In the genomic region with DNA sequence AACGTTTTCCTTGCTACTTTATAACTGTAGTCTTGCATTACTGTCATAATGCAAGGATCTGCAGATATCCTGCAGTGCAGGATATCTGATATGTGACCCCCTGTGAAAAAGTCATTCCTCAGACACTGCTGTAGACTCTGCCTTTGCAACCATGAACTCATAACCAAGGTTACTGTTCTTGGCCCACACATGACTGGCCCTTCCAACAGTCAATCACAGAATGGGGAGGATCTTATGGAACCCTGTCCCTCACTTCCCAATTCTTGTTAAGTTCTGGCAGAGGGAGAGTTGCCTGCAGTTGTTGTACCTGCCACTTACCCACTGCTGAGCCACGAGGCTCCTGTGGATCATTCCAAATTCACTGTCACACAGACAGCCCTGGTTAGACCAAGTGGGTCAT, we compare ENCODE assay signal across 29 mouse cellular contexts. TPM values are rescaled to one million over a fixed set of nuclear protein-coding genes. Genes with fewer than 3 reads are reported as not detected.
DNase-seq lines count a peak whose midpoint lies in the region; ATAC-seq and TF ChIP-seq lines count a peak whose summit lies in the region.
"Had no signal": no experiment of that assay in that cellular context is flagged by ENCODE, and none has a peak within 500 bp of the region (broad histone marks: within the 10 kb centered on the region; RNA-seq: fewer than 3 reads in every experiment).

No protein-coding gene starts in this region.

- no peak overlapping the region for H3K9ac ChIP-seq in heart, adult 2 months (ENCODE audit: low read depth, low read length)
- H3K9ac ChIP-seq in hindbrain, embryonic 11.5 days (ENCODE audit: low read depth, low read length), result no peak overlapping the region
- H3K9ac ChIP-seq: embryonic facial prominence, embryonic 13.5 days; forebrain, embryonic 15.5 days; heart, embryonic 15.5 days; hindbrain, embryonic 15.5 days; kidney, embryonic 15.5 days; liver, embryonic 15.5 days; lung, embryonic 15.5 days had no signal

- peak; percentile 56 for DNase-seq in adrenal gland, postnatal 14 days
- DNase-seq in adrenal gland, postnatal 25 days, result no peak
- DNase-seq in heart, adult 2 months, result peak; percentile 33 to 40
- no peak for DNase-seq in heart, postnatal 25 days (ENCODE audit: low spot score)
- peak; percentile 17 for DNase-seq in 416B (ENCODE audit: low read depth)
- no peak for DNase-seq in hindbrain, embryonic 11.5 days (ENCODE audit: low spot score)
- DNase-seq in urinary bladder, postnatal 10 days (ENCODE audit: low spot score), result no peak
- DNase-seq: cerebellum, adult 18-20 months; cerebellum, postnatal 10 days; kidney, adult 18-20 months; kidney, postnatal 25 days; liver; midbrain, embryonic 14.5 days had no signal

- no peaks in the 10 kb centered on the region for H3K27me3 ChIP-seq in heart, adult 2 months (ENCODE audit: control insufficient read depth, insufficient read depth, low read length)
- no peaks in the 10 kb centered on the region for H3K27me3 ChIP-seq in hindbrain, embryonic 11.5 days (ENCODE audit: control insufficient read depth, insufficient read depth, low read length)
- H3K27me3 ChIP-seq: embryonic facial prominence, embryonic 13.5 days; forebrain, embryonic 15.5 days; heart, embryonic 15.5 days; hindbrain, embryonic 15.5 days; kidney, embryonic 15.5 days; lung, embryonic 15.5 days; megakaryocyte, embryonic 14.5 days had no signal

- WGBS in heart, adult 2 months, result 65% methylated on average over 2 of the region's 2 CpGs
- 58% methylated on average over 2 of the region's 2 CpGs for WGBS in hindbrain, embryonic 11.5 days

- no peaks in the 10 kb centered on the region for H3K36me3 ChIP-seq in heart, adult 2 months (ENCODE audit: control insufficient read depth, insufficient read depth, low read length)
- no peaks in the 10 kb centered on the region for H3K36me3 ChIP-seq in hindbrain, embryonic 11.5 days (ENCODE audit: control insufficient read depth, insufficient read depth, low read length)
- H3K36me3 ChIP-seq: forebrain, embryonic 10.5 days; forebrain, embryonic 15.5 days; heart, embryonic 15.5 days; hindbrain, embryonic 15.5 days had no signal

- no peak overlapping the region for H3K27ac ChIP-seq in heart, adult 2 months
- peak overlapping the region; percentile 80 for H3K27ac ChIP-seq in bone marrow macrophage, adult 2 months (ENCODE audit: insufficient read depth, low read depth, low read length)
- no peak overlapping the region for H3K27ac ChIP-seq in hindbrain, embryonic 11.5 days (ENCODE audit: low read depth, low read length)
- H3K27ac ChIP-seq: embryonic facial prominence, embryonic 13.5 days; forebrain, embryonic 10.5 days; forebrain, embryonic 15.5 days; heart, embryonic 15.5 days; hindbrain, embryonic 15.5 days; kidney, embryonic 15.5 days; liver, embryonic 15.5 days; lung, embryonic 15.5 days had no signal

- H3K4me3 ChIP-seq in heart, adult 2 months, result no peak overlapping the region
- H3K4me3 ChIP-seq in bone marrow macrophage, adult 2 months (ENCODE audit: insufficient read depth, low read length), result peak overlapping the region; percentile 7; the same call in 1 of the 2 replicates
- no peak overlapping the region for H3K4me3 ChIP-seq in hindbrain, embryonic 11.5 days (ENCODE audit: low read depth, low read length)
- H3K4me3 ChIP-seq: embryonic facial prominence, embryonic 13.5 days; forebrain, embryonic 10.5 days; forebrain, embryonic 15.5 days; heart, embryonic 15.5 days; hindbrain, embryonic 15.5 days; kidney, embryonic 15.5 days; liver, embryonic 15.5 days; lung, embryonic 15.5 days; megakaryocyte, embryonic 14.5 days had no signal

- no peak for TF ChIP-seq EP300 in heart, adult 2 months (IDR thresholded peaks at IDR 0.05; ENCODE audit: insufficient read depth, low read depth, low read length)

- intact Hi-C loops in heart, adult 2 months (cut with DNase I), result no loop called here
- intact Hi-C loops in heart, postnatal 25 days (cut with DNase I), result no loop called here

- no peaks in the 10 kb centered on the region; the same call in 1 of the 2 replicates for H3K79me2 ChIP-seq in heart, adult 2 months (replicated peaks; ENCODE audit: control insufficient read depth, insufficient read depth, low read length)

- no peaks in the 10 kb centered on the region for H3K9me3 ChIP-seq in hindbrain, embryonic 11.5 days (ENCODE audit: control insufficient read depth, low read length)
- H3K9me3 ChIP-seq: embryonic facial prominence, embryonic 13.5 days; forebrain, embryonic 10.5 days; forebrain, embryonic 15.5 days; heart, embryonic 15.5 days; hindbrain, embryonic 15.5 days; kidney, embryonic 15.5 days; liver, embryonic 15.5 days; lung, embryonic 15.5 days; megakaryocyte, embryonic 14.5 days had no signal

- peaks cover 3% of the 10 kb centered on the region for H3K4me1 ChIP-seq in heart, adult 2 months (ENCODE audit: control insufficient read depth, insufficient read depth, low read length)
- H3K4me1 ChIP-seq in bone marrow macrophage, adult 2 months (ENCODE audit: control insufficient read depth, insufficient read depth, low read length), result peaks cover 28% of the 10 kb centered on the region
- no peaks in the 10 kb centered on the region for H3K4me1 ChIP-seq in hindbrain, embryonic 11.5 days (replicated peaks; ENCODE audit: control insufficient read depth, insufficient read depth, low read length)

- TF ChIP-seq POLR2A in heart, adult 2 months (IDR thresholded peaks at IDR 0.05; ENCODE audit: insufficient read depth, low read depth, low read length), result no peak
- TF ChIP-seq POLR2A in bone marrow macrophage, adult 2 months (IDR thresholded peaks at IDR 0.05; ENCODE audit: borderline replicate concordance, low read depth, low read length), result no peak

- H3K4me2 ChIP-seq in hindbrain, embryonic 11.5 days (replicated peaks; ENCODE audit: low read depth, low read length), result no peak overlapping the region
- H3K4me2 ChIP-seq: embryonic facial prominence, embryonic 13.5 days; forebrain, embryonic 15.5 days; heart, embryonic 15.5 days; hindbrain, embryonic 15.5 days; kidney, embryonic 15.5 days; liver, embryonic 15.5 days; lung, embryonic 15.5 days had no signal

- ATAC-seq in hindbrain, embryonic 11.5 days (ENCODE audit: low FRiP score), result no peak
- ATAC-seq: CD4-positive, CD25-positive, alpha-beta regulatory T cell, adult 4 months; forebrain, embryonic 15.5 days; inflammation-experienced regulatory T-cells, adult 6 months had no signal

- no peak for TF ChIP-seq CTCF in heart, adult 2 months (IDR thresholded peaks at IDR 0.05)
- no peak for TF ChIP-seq CTCF in bone marrow macrophage, adult 2 months (IDR thresholded peaks at IDR 0.05; ENCODE audit: low read depth, low read length)

RNA-seq across cellular contexts. Expression of a gene that starts 3.6 kb away (rescaled TPM):
- 12.1 and 12.4 TPM in 2 replicates for total RNA-seq in adrenal gland, postnatal 14 days (2021)
- total RNA-seq in adrenal gland, postnatal 25 days (2021), result 11.8 and 13.3 TPM in 2 replicates
- total RNA-seq in heart, adult 2 months (2021), result 1 to 10 TPM; 6.6 to 8.4 TPM
- 3.7 and 5.4 TPM in 2 replicates for polyA plus RNA-seq in heart, adult 2 months (2012; rRNA removed)
- total RNA-seq in heart, postnatal 25 days (2021), result 1 to 10 TPM; 9.4 to 9.5 TPM
- polyA plus RNA-seq in bone marrow macrophage, adult 2 months (2012; ENCODE audit: insufficient read depth, insufficient read length, missing spikeins), result 16.7 and 18.2 TPM in 2 replicates
- polyA plus RNA-seq in hindbrain, embryonic 11.5 days (2014; fragmentation: Nextera tagmentation; extraction: Ambion mirVana), result 10.4 and 11.7 TPM in 2 replicates

RNA-seq across cellular contexts. Expression of a gene that starts 14.7 kb away (rescaled TPM):
- total RNA-seq in adrenal gland, postnatal 14 days (2021), result 0.44 and 0.98 TPM in 2 replicates
- 1.4 and 2.5 TPM in 2 replicates for total RNA-seq in adrenal gland, postnatal 25 days (2021)
- total RNA-seq in heart, adult 2 months (2021), result not detected
- 0.31 and 0.61 TPM in 2 replicates for polyA plus RNA-seq in heart, adult 2 months (2012; rRNA removed)
- under 1 TPM in 1 of 2 experiments, not detected in 1; 0.26 TPM for total RNA-seq in heart, postnatal 25 days (2021)
- polyA plus RNA-seq in bone marrow macrophage, adult 2 months (2012; ENCODE audit: insufficient read depth, insufficient read length, missing spikeins), result 1.1 TPM in 1 of 2 replicates, not detected in the other
- polyA plus RNA-seq in hindbrain, embryonic 11.5 days (2014; fragmentation: Nextera tagmentation; extraction: Ambion mirVana), result 0.39 and 0.46 TPM in 2 replicates
- total RNA-seq: common myeloid progenitor, adult 5-6 weeks; gastrocnemius, adult 18-20 months; monocyte, adult 5-6 weeks had no signal
- polyA plus RNA-seq: forebrain, embryonic 15.5 days; small intestine, adult 2 months had no signal

Comparison
In these comparisons a context has a peak if more than half of its experiments do, and no peak if none do; other contexts are left out.
1. DNase-seq: peak in adrenal gland, postnatal 14 days (single experiment), heart, adult 2 months (2 of 2) and 416B (single experiment); none in adrenal gland, postnatal 25 days (single experiment), heart, postnatal 25 days (single experiment), hindbrain, embryonic 11.5 days (single experiment) and urinary bladder, postnatal 10 days (single experiment).